Mouse (Mus musculus): Measurements from ENCODE around the gene Phykpl.

Gene Phykpl

DNA sequence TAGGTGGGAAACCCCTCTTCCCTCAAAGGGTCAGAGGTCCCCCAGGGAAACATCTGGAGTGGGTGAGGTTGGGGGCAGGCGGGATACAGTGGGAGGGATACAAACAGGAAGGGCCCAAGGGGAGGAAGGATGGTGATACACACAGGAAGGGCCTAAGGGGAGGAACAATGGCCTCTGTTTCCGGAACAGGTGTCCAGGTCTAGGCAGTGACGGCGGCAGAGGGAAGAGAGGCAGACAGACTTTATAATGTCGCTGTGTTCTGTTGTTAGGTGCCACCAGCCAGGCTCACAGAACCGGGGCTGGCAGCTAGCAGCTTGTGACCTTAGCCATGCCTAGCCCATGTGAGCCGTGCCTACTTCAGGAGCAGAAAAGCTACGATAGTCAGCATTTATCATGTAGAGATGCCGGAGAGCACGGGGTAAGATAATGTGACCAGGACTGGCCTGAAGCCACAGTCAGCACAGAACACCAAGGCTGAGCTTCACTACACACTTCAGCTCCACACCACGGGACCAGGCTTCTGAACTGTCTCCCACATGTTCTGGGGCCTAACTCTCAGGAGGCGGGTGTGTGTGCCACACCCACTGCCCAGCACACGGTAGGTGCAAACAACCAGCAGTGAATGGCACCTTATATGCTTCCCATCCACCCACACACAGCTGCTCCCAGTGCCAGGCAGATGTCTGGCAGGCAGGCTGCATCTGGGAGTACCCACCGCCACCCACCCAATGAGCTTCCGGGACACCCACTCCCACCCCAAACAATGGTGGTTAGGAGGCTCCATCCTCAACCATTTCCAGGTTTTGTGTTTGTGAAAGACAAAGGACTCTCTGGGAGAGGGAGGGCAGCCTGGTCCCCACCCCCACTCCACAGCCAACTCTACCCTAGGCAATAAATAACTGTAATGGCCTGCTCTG lies 62.5 kb downstream of the Phykpl start:
- peak; percentile 60 to 78 for DNase-seq

DNA sequence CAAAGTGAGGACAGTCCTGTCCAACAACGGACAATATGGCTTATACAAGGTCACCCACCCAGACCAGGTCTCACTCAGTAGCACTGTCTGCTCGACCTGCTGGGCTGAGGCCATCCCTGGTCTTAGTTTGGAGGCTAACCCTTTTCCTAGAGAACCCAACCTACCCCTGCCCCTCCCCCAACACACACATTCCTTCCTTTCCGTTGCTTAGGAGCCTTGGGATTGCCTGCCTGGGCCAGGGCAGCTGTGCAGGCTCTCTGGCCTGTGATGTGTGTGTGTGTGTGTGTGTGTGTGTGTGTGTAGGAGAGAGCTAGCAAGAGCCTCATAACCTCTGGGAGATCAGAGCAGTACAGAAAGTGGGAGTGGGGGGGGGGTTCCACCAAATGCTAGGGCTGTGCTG lies 64.0 kb downstream of the Phykpl start:
- DNase-seq, result peak in 1 of 2 experiments; percentile 42

DNA sequence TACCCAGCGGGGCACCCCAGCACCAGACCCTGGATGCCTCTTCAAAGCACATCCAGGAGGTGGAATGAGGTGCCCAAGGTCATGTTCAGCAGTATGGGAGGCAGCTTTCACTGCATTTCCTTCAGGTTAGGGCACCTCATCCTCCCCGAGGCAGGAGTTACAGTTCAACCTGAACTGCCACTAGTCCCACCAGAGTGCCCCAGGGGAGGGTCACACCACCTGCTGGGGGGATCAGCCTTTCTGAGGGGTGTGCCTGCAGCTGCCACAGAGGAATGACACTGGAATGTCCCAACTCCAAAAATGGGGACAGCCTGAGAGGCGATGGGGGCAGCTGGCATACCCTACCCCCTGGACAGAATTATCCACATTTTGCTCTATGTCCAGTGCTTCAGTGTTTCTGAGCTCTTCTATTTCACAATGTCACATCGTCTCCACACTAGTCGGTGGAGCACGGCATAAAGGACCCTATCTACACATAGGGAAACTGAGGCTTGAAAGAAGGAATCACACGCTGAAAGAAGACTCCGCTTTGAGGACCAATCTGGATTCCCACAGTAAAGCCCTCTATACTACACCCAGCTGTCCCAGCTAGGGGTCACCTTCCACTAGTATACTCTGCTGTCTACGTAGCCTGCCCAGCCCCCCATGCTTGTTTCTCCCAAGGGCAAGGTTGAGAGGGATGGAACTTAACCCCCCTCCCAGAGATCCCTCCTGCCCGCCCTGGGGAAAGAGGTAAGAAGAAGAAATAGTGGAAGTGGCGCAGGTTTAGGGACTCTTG lies 64.7 kb downstream of the Phykpl start:
- no peak for DNase-seq

DNA sequence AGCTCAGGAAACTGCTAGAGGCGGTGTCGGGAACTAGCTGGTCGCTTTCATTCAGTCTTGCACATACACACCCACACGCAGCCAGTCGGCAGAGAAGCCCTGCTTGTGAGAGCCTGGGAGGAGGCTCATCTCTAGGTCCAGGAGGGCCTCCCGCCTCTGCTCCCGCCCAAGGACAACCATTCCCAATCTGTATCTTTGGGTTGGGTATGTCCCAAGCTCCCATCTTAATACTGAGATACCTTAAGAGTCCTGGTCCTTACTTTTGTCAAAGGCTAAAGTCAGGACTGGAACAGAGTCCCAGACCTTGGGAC lies 65.3 kb downstream of the Phykpl start:
- peak in 1 of 2 experiments; percentile 29 for DNase-seq

DNA sequence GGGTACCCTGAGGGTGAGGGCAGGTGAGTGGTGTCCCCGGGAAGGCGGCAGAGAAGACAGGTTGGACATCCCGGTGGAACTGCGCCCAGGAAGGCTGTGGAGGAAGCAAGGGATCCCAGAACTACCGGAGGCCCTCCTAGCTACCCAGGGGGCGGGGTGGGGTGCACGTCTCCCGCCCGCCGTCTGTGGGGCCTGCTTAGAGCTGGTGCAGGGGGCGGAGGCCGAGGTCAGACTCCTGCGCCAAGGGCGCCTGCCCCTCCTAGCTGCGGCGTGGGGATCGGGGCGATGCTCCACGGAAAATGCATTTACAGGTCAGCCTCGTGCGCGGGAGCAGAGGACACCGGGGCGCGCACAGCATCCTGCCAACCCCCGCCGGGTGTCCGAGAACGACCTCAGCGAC lies 65.7 kb downstream of the Phykpl start:
- DNase-seq, result peak; percentile 38 to 42

DNA sequence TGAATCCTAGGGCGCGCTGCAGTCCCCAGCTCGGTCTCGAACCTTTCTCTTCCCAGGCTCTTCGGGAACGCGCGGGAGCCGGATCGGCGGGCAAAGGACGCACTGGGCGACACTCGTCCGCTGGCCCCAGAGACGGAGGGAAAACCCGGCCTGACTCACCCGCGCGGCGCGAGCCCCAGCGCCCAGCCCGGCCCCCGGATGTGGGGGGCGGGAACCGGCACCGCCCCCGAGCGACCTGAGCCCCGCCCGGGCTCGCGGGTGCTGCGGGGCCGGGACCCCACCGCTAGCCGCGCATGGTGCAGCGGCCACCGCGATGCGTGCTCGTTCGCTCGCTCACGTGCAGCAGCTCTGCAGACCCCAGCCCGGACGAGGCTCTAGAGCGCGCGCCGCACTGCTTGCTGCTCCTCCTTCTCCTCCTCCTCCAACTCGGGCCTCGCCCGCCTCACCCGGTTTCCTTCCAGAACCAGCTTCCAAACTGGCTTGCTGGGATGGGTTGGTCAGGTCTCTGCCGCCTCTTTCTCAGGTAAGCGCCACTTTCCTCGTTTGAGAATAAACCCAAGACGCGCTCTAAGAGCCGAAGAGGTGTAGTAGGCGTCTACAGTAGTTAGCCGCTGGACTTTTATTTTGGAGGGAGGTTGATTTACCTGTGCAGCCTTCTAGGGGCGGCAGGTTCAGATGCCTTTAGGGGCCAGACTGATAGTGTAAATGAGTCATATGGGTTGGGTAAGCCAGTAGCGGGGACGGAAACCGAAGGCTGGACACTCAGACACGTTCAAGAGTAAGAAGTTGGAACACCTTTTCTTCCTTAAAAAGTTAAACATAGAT lies 66.3 kb downstream of the Phykpl start, which contains the start of the genes N4bp3 and D930048N14Rik:
Gene N4bp3, minus strand, starts transcription at position 152 of the 825 bp plus-strand sequence.
Gene D930048N14Rik, plus strand, starts transcription at position 264 of the 825 bp plus-strand sequence.
- DNase-seq, result peak; percentile 82 to 86

DNA sequence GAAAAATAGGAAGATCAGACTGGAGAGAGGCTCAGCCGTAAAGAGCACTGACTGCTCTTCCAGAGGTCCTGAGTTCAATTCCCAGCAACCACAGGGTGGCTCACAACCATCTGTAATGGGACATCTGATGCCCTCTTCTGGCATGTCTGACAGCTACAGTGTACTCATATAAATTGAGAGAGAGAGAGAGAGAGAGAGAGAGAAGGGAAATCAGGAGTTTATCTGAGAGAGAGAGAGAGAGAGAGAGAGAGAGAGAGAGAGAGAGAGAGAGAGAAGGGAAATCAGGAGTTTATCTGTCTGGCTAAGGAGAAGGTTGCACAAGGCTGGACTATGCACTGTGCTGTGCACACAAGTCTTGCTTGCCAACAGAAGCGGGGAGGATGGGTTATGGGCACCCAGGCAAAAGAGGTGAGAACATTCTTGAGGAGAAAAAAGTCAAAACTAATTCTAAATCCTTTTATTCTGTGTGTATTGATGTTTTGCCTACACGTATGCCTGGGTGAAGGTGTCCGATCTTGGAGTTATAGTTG lies 68.4 kb downstream of the Phykpl start:
- DNase-seq, result no peak

DNA sequence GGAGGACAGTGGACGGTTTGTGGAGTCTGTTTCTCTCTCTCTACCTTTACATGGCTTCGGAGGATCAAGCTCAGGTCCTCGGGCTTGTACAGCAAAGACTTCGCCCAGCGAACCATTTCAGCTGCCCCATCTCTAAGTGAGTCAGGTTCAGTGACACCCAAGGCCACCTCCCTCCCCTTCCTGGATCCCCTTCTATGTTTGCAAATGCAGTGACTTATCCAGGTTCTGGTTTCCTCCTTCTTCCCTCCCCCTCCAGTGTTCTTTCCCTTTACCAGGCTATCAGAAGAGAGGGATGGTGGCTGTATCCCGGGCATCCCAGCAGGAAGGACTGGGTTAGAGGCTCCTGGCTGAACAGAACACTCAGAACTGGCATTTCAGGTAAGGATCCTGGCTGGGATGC lies 69.2 kb downstream of the Phykpl start:
- no peak for DNase-seq

Measured in lung, adult 18-20 months (tissue).